Mouse (Mus musculus) heart, adult 2 months (tissue): ENCODE measurements at regions not wholly inside any gene's neighbourhood (a gene's known extent, or its start where the extent isn't known, plus 50 kb on each side); places are given as distances from the start of the nearest gene placed in this dataset.

Source experiments
- CTCF ChIP-seq: fragments of 200-600 bp; IDR thresholded peaks from 2 replicates; pipeline ENCODE4 v1.8.1; 2022; ENCODE audit warnings: antibody characterized with exemption, mild to moderate bottlenecking, moderate library complexity
- EP300 ChIP-seq: fragments of 200-500 bp; IDR thresholded peaks from 2 replicates; pipeline ENCODE4 v1.6.1; 2011; ENCODE audit warnings: low read depth, low read length, control low read depth; ENCODE audit not compliant: insufficient read depth
- POLR2A ChIP-seq: fragments of 200-500 bp; IDR thresholded peaks from 2 replicates; pipeline ENCODE4 v1.6.1; 2011; ENCODE audit warnings: mild to moderate bottlenecking, low read depth, low read length, control low read depth; ENCODE audit not compliant: insufficient read depth

DNA sequence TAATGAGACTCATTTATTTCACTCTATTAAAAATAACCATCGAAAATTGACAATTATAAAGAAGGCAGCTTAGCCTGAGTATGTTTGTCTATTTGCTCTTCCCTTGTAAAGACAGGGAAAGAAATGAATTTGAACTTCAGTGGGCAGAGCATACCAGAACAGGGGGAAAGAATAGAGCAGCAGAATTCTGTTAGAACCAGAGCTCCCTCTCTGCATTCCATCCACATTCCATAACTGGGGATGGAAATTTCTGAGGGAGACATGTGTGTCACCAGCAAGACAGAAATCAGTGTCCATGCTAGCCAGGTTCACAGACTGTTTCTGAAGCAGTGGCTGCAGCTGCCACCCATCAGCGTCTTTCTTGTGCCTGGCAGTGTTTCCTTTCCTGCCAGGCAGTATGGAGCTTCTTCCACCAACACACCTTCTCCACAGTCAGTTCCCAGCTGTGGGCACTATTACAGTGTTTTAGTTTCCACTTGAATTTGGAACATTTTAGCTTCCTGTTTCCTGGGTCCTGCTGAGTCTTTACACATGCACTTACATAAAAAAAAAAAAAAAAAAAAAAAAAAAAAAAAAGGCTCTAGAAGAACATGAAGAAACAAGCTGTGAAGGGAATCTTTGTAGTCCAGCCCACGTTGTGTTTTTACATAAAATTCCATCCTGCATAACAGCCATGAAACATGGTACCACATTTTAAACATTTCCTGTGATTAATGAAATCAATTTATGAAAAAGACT, 365.7 kb downstream of the Jrkl start:
- TF ChIP-seq POLR2A (no peak), CTCF (no peak), EP300 (no peak)
